Mouse (Mus musculus): ENCODE data around the gene Ylpm1. TPM values are rescaled to one million over a fixed set of nuclear protein-coding genes. Genes with fewer than 3 reads are reported as not detected.
A peak's percentile ranks its signal among the peaks of the same experiment; 100 is the strongest.

Gene Ylpm1
- polyA plus RNA-seq, 1 experiment from 2014 or later = 45.3 TPM

DNA sequence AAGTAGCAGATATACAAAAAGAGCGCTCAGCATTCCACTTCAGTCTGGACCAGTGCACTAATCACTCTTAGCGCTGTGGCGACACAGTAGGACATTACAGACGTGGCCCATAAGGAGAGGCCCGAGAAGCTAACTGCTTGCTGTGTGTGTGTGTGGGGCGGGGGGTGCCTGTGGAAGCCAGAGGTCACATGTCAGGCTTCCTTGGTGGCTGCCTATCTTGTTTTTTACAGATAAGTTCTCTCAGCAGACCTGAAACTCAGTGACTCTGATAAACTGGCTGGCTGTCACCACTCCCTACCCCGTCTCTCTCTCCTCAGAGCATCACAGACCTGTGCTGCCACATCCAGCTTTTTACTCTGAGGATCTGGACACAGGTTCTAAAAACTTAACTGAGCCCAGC is 33.5 kb upstream of the Ylpm1 start:
- no peaks in the 10 kb centered on the region for H3K9me3 ChIP-seq (replicated peaks; ENCODE audit: control insufficient read depth, low read length)
- no peak overlapping the region for H3K4me3 ChIP-seq (ENCODE audit: low read depth, low read length)
- ATAC-seq (replicated peaks; ENCODE audit: insufficient number of reproducible peaks, low FRiP score, low TSS enrichment, low read depth) (no peak), DNase-seq (ENCODE audit: low spot score) (no peak)
- H3K27ac ChIP-seq (replicated peaks; ENCODE audit: low read depth, low read length) = no peak overlapping the region
- H3K4me2 ChIP-seq (ENCODE audit: low read depth, low read length) = no peak overlapping the region
- H3K9ac ChIP-seq (replicated peaks; ENCODE audit: low read length) = no peak overlapping the region
- H3K4me1 ChIP-seq (ENCODE audit: control insufficient read depth, insufficient read depth, low read length) = no peaks in the 10 kb centered on the region
- H3K36me3 ChIP-seq (replicated peaks; ENCODE audit: control insufficient read depth, insufficient read depth, low read depth, low read length) = no peaks in the 10 kb centered on the region
- 83% methylated on average over 7 of the region's 7 CpGs for WGBS
- H3K27me3 ChIP-seq (ENCODE audit: control insufficient read depth, insufficient read depth, low read length) = no peaks in the 10 kb centered on the region

GRCm38 (mm10) chr12:84968831-84969655 is 27.1 kb upstream of the Ylpm1 start:
- H3K27ac ChIP-seq (replicated peaks; ENCODE audit: low read depth, low read length) = no peak overlapping the region
- 86% methylated on average over 16 of the region's 16 CpGs for WGBS
- H3K36me3 ChIP-seq (replicated peaks; ENCODE audit: control insufficient read depth, insufficient read depth, low read depth, low read length) = no peaks in the 10 kb centered on the region
- no peaks in the 10 kb centered on the region for H3K9me3 ChIP-seq (replicated peaks; ENCODE audit: control insufficient read depth, low read length)
- H3K4me2 ChIP-seq (ENCODE audit: low read depth, low read length) = no peak overlapping the region
- no peak overlapping the region for H3K4me3 ChIP-seq (ENCODE audit: low read depth, low read length)
- DNase-seq (ENCODE audit: low spot score) (no peak), ATAC-seq (replicated peaks; ENCODE audit: insufficient number of reproducible peaks, low FRiP score, low TSS enrichment, low read depth) (no peak)
- no peaks in the 10 kb centered on the region for H3K27me3 ChIP-seq (ENCODE audit: control insufficient read depth, insufficient read depth, low read length)
- no peak overlapping the region for H3K9ac ChIP-seq (replicated peaks; ENCODE audit: low read length)
- no peaks in the 10 kb centered on the region for H3K4me1 ChIP-seq (ENCODE audit: control insufficient read depth, insufficient read depth, low read length)

DNA sequence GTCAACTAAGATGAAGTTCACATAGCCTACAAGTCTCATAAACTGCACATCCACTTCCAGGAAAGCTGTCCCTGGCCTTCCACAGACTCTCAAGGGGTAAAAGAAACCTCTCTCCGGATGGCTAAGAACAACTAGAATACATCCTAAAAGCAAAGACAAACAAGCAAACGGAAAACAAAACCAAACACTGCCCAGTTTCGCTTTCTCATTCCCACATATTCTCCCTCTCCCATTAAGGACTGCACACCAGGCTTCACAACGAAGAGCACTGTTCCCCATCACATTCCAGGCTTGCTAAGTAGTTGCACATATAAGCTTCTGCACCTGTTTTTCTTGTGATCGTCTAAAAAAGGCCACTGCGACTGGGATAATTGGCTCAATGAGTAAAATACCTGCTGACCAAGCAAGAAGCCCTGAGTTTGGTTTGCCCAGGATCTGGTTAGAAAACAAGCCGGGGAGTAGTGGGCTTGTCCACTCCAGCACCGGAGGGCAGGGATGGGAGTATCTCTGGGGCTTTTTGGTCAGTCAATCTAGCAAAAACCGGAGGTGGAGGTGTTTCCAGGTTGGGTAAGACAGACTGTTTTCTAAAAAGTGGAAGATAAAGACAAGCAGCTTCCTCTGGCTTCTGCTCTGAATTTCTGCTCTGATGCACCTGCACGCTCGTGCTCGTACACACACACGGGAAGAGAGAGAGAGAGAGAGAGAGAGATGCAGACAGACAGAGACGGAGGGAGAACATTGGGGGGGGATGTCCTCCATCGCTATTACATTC is 26.3 kb upstream of the Ylpm1 start:
- Histone ChIP-seq H3K4me1 (ENCODE audit: control insufficient read depth, insufficient read depth, low read length) (no peaks in the 10 kb centered on the region), H3K27me3 (ENCODE audit: control insufficient read depth, insufficient read depth, low read length) (no peaks in the 10 kb centered on the region), H3K9ac (replicated peaks; ENCODE audit: low read length) (peak overlapping the region; percentile 85), H3K9me3 (replicated peaks; ENCODE audit: control insufficient read depth, low read length) (no peaks in the 10 kb centered on the region), H3K4me3 (ENCODE audit: low read depth, low read length) (peak overlapping the region; percentile 81), H3K27ac (replicated peaks; ENCODE audit: low read depth, low read length) (no peak overlapping the region), H3K36me3 (replicated peaks; ENCODE audit: control insufficient read depth, insufficient read depth, low read depth, low read length) (no peaks in the 10 kb centered on the region), H3K4me2 (ENCODE audit: low read depth, low read length) (peak overlapping the region; percentile 89)
- DNase-seq (ENCODE audit: low spot score) (no peak), ATAC-seq (replicated peaks; ENCODE audit: insufficient number of reproducible peaks, low FRiP score, low TSS enrichment, low read depth) (no peak)
- 27% methylated on average over 15 of the region's 15 CpGs for WGBS

DNA sequence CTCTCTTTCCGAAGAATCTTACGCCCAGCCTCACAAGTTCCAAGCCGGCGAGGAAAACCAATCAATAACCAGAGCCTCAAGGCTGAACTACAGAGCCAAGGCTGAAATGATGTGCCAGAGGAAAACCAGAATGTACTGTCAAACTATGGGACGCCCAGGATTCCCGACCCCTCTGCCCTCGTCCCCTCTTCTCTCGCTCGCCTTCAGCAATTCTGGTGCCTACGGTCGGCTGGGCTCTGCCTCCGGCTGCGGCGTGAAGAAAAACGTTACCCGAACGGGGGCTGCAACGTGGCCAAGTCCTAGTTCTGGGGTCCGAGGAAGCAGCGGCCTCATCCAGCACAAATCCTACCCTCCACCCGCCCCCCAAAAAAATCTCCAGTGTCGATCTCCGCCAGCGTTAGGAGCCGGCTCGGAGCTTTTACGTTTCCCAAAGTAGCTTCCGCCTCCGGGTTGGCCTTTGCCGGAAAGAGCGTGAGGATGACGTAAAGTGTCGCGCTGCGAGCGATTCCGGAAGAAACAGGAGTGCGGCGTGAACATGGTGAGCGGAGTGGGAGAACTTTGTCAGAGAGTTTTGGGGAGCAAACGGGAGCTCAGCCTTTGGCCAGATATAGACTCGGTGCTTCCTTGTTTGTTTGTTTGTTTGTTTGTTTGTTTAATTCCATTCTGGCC is 25.6 kb upstream of the Ylpm1 start, which contains the start of the genes Fcf1 and Arel1:
Gene Fcf1 (plus strand): TSS at position 470 of the 669 bp plus-strand sequence.
Gene Arel1 (minus strand): TSS at position 473 of the 669 bp plus-strand sequence.
- H3K9me3 ChIP-seq (replicated peaks; ENCODE audit: control insufficient read depth, low read length) = no peaks in the 10 kb centered on the region
- H3K36me3 ChIP-seq (replicated peaks; ENCODE audit: control insufficient read depth, insufficient read depth, low read depth, low read length) = no peaks in the 10 kb centered on the region
- ATAC-seq (replicated peaks; ENCODE audit: insufficient number of reproducible peaks, low FRiP score, low TSS enrichment, low read depth) = 0 out of 2 replicates have a peak, but pooled peaks have one; percentile 39
- DNase-seq (ENCODE audit: low spot score) = peak; percentile 95
- H3K27ac ChIP-seq (replicated peaks; ENCODE audit: low read depth, low read length) = no peak within 1 kb of the TSS
- WGBS = 0% methylated on average over 42 of the region's 42 CpGs
- peak within 1 kb of the TSS; percentile 85 for H3K9ac ChIP-seq (replicated peaks; ENCODE audit: low read length)
- H3K4me3 ChIP-seq (ENCODE audit: low read depth, low read length) = peak within 1 kb of the TSS; percentile 81
- H3K27me3 ChIP-seq (ENCODE audit: control insufficient read depth, insufficient read depth, low read length) = no peaks in the 10 kb centered on the region
- no peaks in the 10 kb centered on the region for H3K4me1 ChIP-seq (ENCODE audit: control insufficient read depth, insufficient read depth, low read length)
- H3K4me2 ChIP-seq (ENCODE audit: low read depth, low read length) = peak within 1 kb of the TSS; percentile 89

DNA sequence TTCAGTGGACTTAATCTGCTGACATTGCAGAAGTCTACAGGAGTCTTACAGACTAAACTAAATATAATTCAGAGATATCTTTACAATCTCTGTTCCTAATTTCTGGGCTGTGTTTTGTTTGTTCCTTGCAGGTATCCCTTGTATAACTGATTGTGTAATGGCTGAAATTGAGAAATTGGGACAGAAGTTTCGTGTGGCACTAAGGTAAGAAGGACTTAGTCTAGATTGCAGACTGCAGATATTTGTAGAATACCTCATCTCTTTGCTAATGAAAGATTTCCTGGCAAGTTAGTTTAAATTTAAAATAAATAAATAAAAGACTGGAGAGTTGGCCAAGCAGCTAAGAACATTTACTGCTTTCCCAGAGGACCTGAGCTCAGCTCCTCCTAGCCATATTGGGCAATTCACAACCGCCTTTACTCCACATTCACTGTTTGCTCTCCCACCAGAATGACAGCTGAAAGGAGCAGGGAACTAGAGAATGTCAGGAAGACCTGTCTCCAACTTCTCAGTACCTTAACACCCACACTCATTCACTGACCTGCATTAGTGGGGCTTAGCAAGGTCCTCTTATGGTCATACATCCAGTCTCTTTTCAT is 16.8 kb upstream of the Ylpm1 start:
- Histone ChIP-seq H3K9ac (replicated peaks; ENCODE audit: low read length) (no peak overlapping the region), H3K9me3 (replicated peaks; ENCODE audit: control insufficient read depth, low read length) (no peaks in the 10 kb centered on the region), H3K27ac (replicated peaks; ENCODE audit: low read depth, low read length) (no peak overlapping the region), H3K4me2 (ENCODE audit: low read depth, low read length) (no peak overlapping the region), H3K36me3 (replicated peaks; ENCODE audit: control insufficient read depth, insufficient read depth, low read depth, low read length) (no peaks in the 10 kb centered on the region), H3K4me1 (ENCODE audit: control insufficient read depth, insufficient read depth, low read length) (no peaks in the 10 kb centered on the region), H3K27me3 (ENCODE audit: control insufficient read depth, insufficient read depth, low read length) (no peaks in the 10 kb centered on the region), H3K4me3 (ENCODE audit: low read depth, low read length) (no peak overlapping the region)
- DNase-seq (ENCODE audit: low spot score) (no peak), ATAC-seq (replicated peaks; ENCODE audit: insufficient number of reproducible peaks, low FRiP score, low TSS enrichment, low read depth) (no peak)
- WGBS = 79% methylated on average over 2 of the region's 2 CpGs

DNA sequence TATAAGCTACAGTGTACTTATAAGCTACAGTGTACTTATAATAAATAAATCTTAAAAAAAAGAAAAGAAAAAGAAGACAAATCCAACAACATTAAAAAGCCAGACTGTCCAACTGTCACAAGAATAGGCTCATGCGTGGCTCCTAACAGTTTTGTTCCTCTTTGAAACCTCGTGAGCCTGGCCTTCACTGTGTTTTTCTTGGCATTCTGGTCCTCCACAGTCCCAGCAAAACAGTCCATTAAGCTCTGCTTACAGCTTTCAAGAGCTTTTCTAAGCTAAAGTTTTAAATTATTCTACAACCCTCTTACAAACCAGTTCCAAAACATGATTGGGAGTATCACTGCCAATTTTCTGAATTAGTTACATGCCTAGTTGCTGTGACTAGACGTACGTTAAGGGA is 6.7 kb upstream of the Ylpm1 start:
- WGBS = 76% methylated on average over 4 of the region's 4 CpGs
- no peaks in the 10 kb centered on the region for H3K27me3 ChIP-seq (ENCODE audit: control insufficient read depth, insufficient read depth, low read length)

GRCm38 (mm10) chr12:84995112-84995761 is 884 bp upstream of the Ylpm1 start:
- Histone ChIP-seq H3K4me3 (ENCODE audit: low read depth, low read length) (no peak overlapping the region), H3K27ac (replicated peaks; ENCODE audit: low read depth, low read length) (no peak overlapping the region), H3K27me3 (ENCODE audit: control insufficient read depth, insufficient read depth, low read length) (no peaks in the 10 kb centered on the region), H3K9ac (replicated peaks; ENCODE audit: low read length) (no peak overlapping the region), H3K4me1 (ENCODE audit: control insufficient read depth, insufficient read depth, low read length) (peaks cover 3% of the 10 kb centered on the region; the same call in 1 of the 2 replicates), H3K36me3 (replicated peaks; ENCODE audit: control insufficient read depth, insufficient read depth, low read depth, low read length) (no peaks in the 10 kb centered on the region), H3K9me3 (replicated peaks; ENCODE audit: control insufficient read depth, low read length) (no peaks in the 10 kb centered on the region), H3K4me2 (ENCODE audit: low read depth, low read length) (no peak overlapping the region)
- ATAC-seq (replicated peaks; ENCODE audit: insufficient number of reproducible peaks, low FRiP score, low TSS enrichment, low read depth) (no peak), DNase-seq (ENCODE audit: low spot score) (no peak)
- 92% methylated on average over 8 of the region's 9 CpGs for WGBS

More for the DNA sequence above, 6.7 kb upstream of the Ylpm1 start:
- no peaks in the 10 kb centered on the region for H3K9me3 ChIP-seq (replicated peaks; ENCODE audit: control insufficient read depth, low read length)
- DNase-seq (ENCODE audit: low spot score) = no peak
- ATAC-seq (replicated peaks; ENCODE audit: insufficient number of reproducible peaks, low FRiP score, low TSS enrichment, low read depth) = no peak
- no peak overlapping the region for H3K4me3 ChIP-seq (ENCODE audit: low read depth, low read length)
- H3K36me3 ChIP-seq (replicated peaks; ENCODE audit: control insufficient read depth, insufficient read depth, low read depth, low read length) = no peaks in the 10 kb centered on the region
- H3K4me1 ChIP-seq (ENCODE audit: control insufficient read depth, insufficient read depth, low read length) = no peaks in the 10 kb centered on the region
- H3K4me2 ChIP-seq (ENCODE audit: low read depth, low read length) = no peak overlapping the region
- no peak overlapping the region for H3K27ac ChIP-seq (replicated peaks; ENCODE audit: low read depth, low read length)
- no peak overlapping the region for H3K9ac ChIP-seq (replicated peaks; ENCODE audit: low read length)
